Mouse (Mus musculus): ENCODE measurements around the gene Eef2.

DNA sequence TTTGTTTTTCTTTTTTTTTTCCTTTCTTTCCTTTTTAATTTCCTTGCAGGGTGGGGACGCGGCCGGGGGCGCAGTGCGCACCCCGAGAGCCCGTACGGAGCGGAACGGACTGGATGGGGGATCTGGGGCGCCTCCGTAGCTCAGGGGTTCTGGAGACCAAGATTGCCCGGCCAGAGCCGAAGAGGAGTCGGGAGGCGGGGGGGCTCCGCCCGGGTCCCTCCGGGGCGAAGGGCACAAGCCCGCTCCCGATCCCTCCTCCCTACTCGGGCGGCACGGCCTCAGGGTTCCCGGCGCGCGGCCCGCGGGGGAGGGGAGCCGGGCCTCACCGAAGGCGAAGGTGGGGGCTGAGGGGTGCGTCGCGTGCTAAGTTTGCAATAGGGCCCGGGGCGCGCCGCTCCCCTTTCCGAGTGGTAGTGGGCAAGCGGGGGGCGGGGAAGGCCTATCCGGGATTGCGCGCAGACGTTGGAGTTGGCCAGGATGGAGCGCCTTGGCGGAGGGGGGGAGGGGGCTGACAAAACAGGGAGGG lies 39.7 kb upstream of the Eef2 start:
- no peak for TF ChIP-seq CTCF (IDR thresholded peaks at IDR 0.05)
- no peak for TF ChIP-seq EP300 (IDR thresholded peaks at IDR 0.05)
